Mouse (Mus musculus): ENCODE measurements at regions not wholly inside any gene's neighbourhood (a gene's known extent, or its start where the extent isn't known, plus 50 kb on each side); places are given as distances from the start of the nearest gene placed in this dataset.

- TF ChIP-seq CTCF (IDR thresholded peaks at IDR 0.05; ENCODE audit: insufficient read depth, low read depth, low read length) (no peak), POLR2A (IDR thresholded peaks at IDR 0.05; ENCODE audit: insufficient read depth, low read depth, low read length) (no peak)
These were observed 121.6 kb upstream of the Hdac4 start for GRCm38 (mm10) chr1:92317131-92317530.

Measured in olfactory bulb, adult 2 months (tissue).